Mouse (Mus musculus) bone marrow, adult 2 months (tissue): ENCODE data around the gene Fam221a. TPM values are rescaled to one million over a fixed set of nuclear protein-coding genes. Genes with fewer than 3 reads are reported as not detected.
"Not testable (repeated sequence)": the region's sequence is repeated elsewhere in the genome, so short reads cannot be mapped to it uniquely, and the experiment has no call there.

Experiments
- H3K27ac ChIP-seq: fragments of 200-500 bp; 2 replicates; pipeline ENCODE4 v1.5.1; 2012; ENCODE audit warnings: low read depth, mild to moderate bottlenecking, control low read depth, inconsistent platforms, low read length; ENCODE audit not compliant: control insufficient read depth, poor library complexity, insufficient read depth
- H3K4me1 ChIP-seq: fragments of 200-500 bp; 2 replicates; pipeline ENCODE4 v1.6.1; 2011; ENCODE audit warnings: low read length; ENCODE audit not compliant: control insufficient read depth, insufficient read depth
- H3K4me3 ChIP-seq: fragments of 200-500 bp; replicated peaks from 2 replicates; pipeline ENCODE3; 2011; ENCODE audit warnings: mild to moderate bottlenecking, low read depth, low read length, control low read depth; ENCODE audit not compliant: control insufficient read depth
- CTCF ChIP-seq: fragments of 200-500 bp; IDR thresholded peaks from 2 replicates; pipeline ENCODE4 v1.5.1; 2011; ENCODE audit warnings: low read length, control low read depth; ENCODE audit not compliant: control insufficient read depth, insufficient read depth
- POLR2A ChIP-seq: fragments of 200-500 bp; IDR thresholded peaks from 2 replicates; pipeline ENCODE4 v1.6.1; 2011; ENCODE audit warnings: low read depth, mild to moderate bottlenecking, control low read depth, low read length, borderline replicate concordance; ENCODE audit not compliant: control insufficient read depth
- WGBS: fragments of 180-500 bp; shearing (Covaris S2); methylation state at CpG from one replicate; pipeline ENCODE4 v1.1.7; 2018; 5-methylcytosine and 5-hydroxymethylcytosine counted together
- polyA plus RNA-seq: library from polyadenylated mRNA; stranded (reverse); fragments of >200 nt; gene quantifications from 2 replicates; pipeline ENCODE4 v1.2.4, GENCODE M21; 2011; ENCODE audit warnings: low replicate concordance; ENCODE audit not compliant: missing spikeins, insufficient read depth, insufficient read length

Gene Fam221a
- polyA plus RNA-seq, 1 experiment: 8.0 TPM

DNA sequence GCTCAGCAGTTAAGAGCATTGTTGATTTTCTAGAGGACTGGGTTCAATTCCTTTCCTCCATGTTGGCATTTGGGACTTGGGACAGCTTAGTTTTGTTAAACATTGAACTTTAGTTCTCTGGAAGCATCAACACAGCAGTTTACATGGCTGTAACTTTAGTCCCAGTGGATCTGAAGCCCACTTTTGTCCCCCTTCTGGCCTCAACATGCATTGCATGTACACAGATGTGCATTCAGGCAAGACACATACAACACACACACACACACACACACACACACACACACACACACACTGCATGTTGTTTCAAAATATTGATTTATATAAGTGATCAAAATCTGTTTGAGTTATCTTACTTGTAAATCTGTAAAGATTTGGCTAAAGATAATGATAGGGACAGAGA, 29.9 kb downstream of the Fam221a start:
- Histone ChIP-seq H3K4me3 (no peak overlapping the region), H3K4me1 (no peaks in the 10 kb centered on the region), H3K27ac (no peak overlapping the region)
- TF ChIP-seq CTCF: no peak
- TF ChIP-seq POLR2A: no peak

DNA sequence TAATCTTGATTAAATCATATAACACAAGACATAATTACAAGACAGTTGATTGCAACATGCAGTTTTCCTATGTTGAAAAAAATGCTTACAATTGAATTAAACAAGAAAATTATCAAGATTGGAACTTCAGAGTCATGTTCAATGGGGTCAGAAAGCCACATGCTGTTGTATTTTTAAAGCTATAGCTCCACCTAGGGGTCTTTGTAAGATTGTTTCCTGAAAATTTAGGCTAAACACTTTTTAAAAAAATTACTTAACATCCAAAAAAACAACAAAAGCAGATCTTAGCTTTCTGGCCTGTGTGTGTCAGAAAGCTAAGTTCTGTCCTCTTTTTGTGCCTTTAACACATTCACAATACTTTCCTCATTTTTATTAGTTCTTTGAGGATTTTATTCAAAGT, 30.8 kb downstream of the Fam221a start:
- TF ChIP-seq CTCF (no peak), POLR2A (no peak)
- H3K27ac ChIP-seq: no peak overlapping the region
- no peak overlapping the region for H3K4me3 ChIP-seq
- no peaks in the 10 kb centered on the region for H3K4me1 ChIP-seq

DNA sequence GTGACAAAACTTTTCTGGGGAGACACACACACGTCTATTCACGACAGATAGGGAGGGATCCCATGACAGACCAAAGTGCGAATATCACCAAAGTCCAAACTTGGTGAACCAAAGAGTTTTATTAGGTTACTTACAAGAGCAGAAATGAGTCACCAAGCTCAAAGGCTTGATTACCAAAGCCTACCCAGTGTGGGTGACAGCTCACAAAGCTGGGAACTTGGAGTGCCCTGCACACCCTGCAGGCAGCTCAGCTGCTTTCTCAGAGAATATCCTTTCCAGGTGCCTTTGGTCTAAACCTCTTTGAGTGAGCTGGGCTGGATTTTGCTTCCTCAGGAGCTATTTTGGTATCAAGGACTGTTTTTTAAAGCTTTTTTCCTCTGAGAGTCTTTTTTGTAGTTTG, 43.3 kb downstream of the Fam221a start:
- WGBS: 71% methylated on average over 3 of the region's 3 CpGs

DNA sequence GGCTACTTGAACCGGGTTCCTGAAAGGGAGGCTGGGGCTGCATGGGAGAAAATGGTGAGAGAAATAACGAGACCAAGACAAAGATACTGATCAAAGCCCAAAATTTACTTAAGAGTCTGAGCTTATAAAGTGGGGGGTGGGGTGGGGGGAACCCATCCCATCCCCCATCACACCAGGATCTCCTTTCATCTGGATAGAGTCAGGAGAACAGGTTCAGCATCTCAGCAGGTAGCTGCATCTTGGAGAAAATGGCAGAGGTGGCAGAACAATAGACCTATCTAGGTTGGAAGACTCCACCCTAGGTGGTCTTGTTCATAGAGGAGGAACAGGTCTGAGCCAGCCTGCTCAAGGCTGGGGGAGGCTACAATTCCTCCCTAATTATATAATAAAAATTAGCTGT, 45.4 kb downstream of the Fam221a start:
- 60% methylated on average over 2 of the region's 2 CpGs for WGBS
- not testable (repeated sequence) for H3K27ac ChIP-seq, H3K4me3 ChIP-seq, H3K4me1 ChIP-seq

More for the DNA sequence above, 43.3 kb downstream of the Fam221a start:
- H3K4me1 ChIP-seq: no peaks in the 10 kb centered on the region
- H3K4me3 ChIP-seq: no peak overlapping the region
- TF ChIP-seq CTCF (no peak), POLR2A (no peak)
- H3K27ac ChIP-seq: no peak overlapping the region

DNA sequence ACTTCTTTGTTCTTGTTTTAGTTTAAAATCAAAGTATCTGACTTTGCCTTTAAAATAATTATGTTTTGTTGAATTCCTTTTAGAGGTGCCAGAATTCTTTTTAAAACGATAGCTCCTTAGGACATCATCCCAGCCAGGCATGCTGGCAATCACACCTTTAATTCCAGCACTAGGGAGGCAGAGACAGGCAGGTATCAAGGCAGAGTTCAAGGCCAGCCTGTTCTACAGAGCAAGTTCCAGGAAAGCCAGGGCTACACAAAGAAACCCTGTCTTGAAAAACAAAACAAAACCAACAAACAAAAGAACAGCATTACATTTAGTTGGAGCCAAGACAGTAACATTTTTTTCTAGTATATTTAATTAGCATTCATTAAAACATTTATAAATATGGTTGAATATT, 48.4 kb downstream of the Fam221a start:
- Histone ChIP-seq H3K4me1 (no peaks in the 10 kb centered on the region), H3K4me3 (no peak overlapping the region), H3K27ac (no peak overlapping the region)
- 69% methylated on average over 1 of the region's 1 CpGs for WGBS
- TF ChIP-seq POLR2A: no peak
- TF ChIP-seq CTCF: no peak

DNA sequence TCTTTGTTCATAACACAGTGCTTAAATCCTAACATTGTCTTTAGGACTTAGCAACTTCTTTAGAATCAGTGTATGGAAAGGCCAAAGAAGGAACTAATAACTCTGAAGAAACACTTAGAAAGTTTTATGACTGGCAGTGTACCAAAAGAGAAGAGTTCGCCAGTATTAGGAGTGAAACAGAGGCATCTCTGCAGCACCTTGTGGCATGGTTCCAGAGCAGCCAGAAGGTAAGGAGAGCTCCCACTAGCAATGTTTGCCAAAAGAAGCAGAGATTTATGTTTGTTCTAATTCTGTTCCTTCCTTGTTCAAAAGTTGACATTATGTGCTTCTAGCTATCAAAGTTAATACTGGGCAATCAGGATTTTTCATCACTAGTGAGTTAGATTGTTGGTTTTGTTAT, 69.8 kb downstream of the Fam221a start:
- H3K4me1 ChIP-seq: no peaks in the 10 kb centered on the region
- no peak overlapping the region for H3K4me3 ChIP-seq
- 60% methylated on average over 1 of the region's 1 CpGs for WGBS
- TF ChIP-seq CTCF (no peak), POLR2A (no peak)
- no peak overlapping the region for H3K27ac ChIP-seq

Other genes with a start within 250 kb of the Fam221a start
- gene Igf2bp3, start 152.8 kb upstream of the Fam221a start, polyA plus RNA-seq: 0.31 and 2.7 TPM in 2 replicates
- gene Tra2a, start 103.7 kb upstream of the Fam221a start, polyA plus RNA-seq: 138 and 166 TPM in 2 replicates
- 0.41 and 3.2 TPM in 2 replicates for gene Ccdc126, start 48.5 kb upstream of the Fam221a start, polyA plus RNA-seq
- gene Stk31, start 27.9 kb downstream of the Fam221a start, polyA plus RNA-seq: 1.0 TPM in 1 of 2 replicates, not detected in the other